Mouse (Mus musculus): ENCODE measurements around the gene Wipf1. TPM values are rescaled to one million over a fixed set of nuclear protein-coding genes. Genes with fewer than 3 reads are reported as not detected.

The Wipf1 gene
- polyA plus RNA-seq, 2 experiments: 20.1 to 25.7 TPM

GRCm38 (mm10) chr2:73522891-73523290 lies 6.6 kb downstream of the Wipf1 start:
- no peak for ATAC-seq (ENCODE audit: low FRiP score, low read depth)
- no peak for TF ChIP-seq POLR2A (IDR thresholded peaks at IDR 0.05; ENCODE audit: borderline replicate concordance, extremely low read depth, insufficient read depth, insufficient read length)
- H3K36me3 ChIP-seq (ENCODE audit: control insufficient read depth, insufficient read depth, low read length): no peaks in the 10 kb centered on the region
- no peak for DNase-seq (ENCODE audit: low spot score)
- H3K27ac ChIP-seq (replicated peaks; ENCODE audit: low read depth, low read length): no peak overlapping the region
- WGBS: 60% methylated on average over 8 of the region's 8 CpGs
- no peaks in the 10 kb centered on the region for H3K9me3 ChIP-seq (ENCODE audit: control insufficient read depth, low read length)
- peaks cover 43% of the 10 kb centered on the region for H3K4me1 ChIP-seq (ENCODE audit: control insufficient read depth, insufficient read depth, low read length)
- H3K27me3 ChIP-seq (ENCODE audit: control insufficient read depth, insufficient read depth, low read length): no peaks in the 10 kb centered on the region
- no peak overlapping the region for H3K4me2 ChIP-seq (replicated peaks; ENCODE audit: low read depth, low read length, severe bottlenecking)
- no peak overlapping the region for H3K9ac ChIP-seq (ENCODE audit: low read depth, low read length, severe bottlenecking)
- H3K4me3 ChIP-seq (replicated peaks; ENCODE audit: low read length): no peak overlapping the region

GRCm38 (mm10) chr2:73522336-73522735 lies 7.2 kb downstream of the Wipf1 start:
- Histone ChIP-seq H3K4me1 (ENCODE audit: control insufficient read depth, insufficient read depth, low read length) (peaks cover 38% of the 10 kb centered on the region), H3K9me3 (ENCODE audit: control insufficient read depth, low read length) (no peaks in the 10 kb centered on the region), H3K27me3 (ENCODE audit: control insufficient read depth, insufficient read depth, low read length) (no peaks in the 10 kb centered on the region), H3K36me3 (ENCODE audit: control insufficient read depth, insufficient read depth, low read length) (no peaks in the 10 kb centered on the region), H3K4me3 (replicated peaks; ENCODE audit: low read length) (no peak overlapping the region), H3K9ac (ENCODE audit: low read depth, low read length, severe bottlenecking) (no peak overlapping the region), H3K4me2 (replicated peaks; ENCODE audit: low read depth, low read length, severe bottlenecking) (no peak overlapping the region), H3K27ac (replicated peaks; ENCODE audit: low read depth, low read length) (no peak overlapping the region)
- no peak for TF ChIP-seq POLR2A (IDR thresholded peaks at IDR 0.05; ENCODE audit: borderline replicate concordance, extremely low read depth, insufficient read depth, insufficient read length)
- WGBS: 20% methylated on average over 6 of the region's 6 CpGs
- DNase-seq (ENCODE audit: low spot score): no peak
- no peak for ATAC-seq (ENCODE audit: low FRiP score, low read depth)

GRCm38 (mm10) chr2:73521737-73522136 lies 7.8 kb downstream of the Wipf1 start:
- Histone ChIP-seq H3K4me2 (replicated peaks; ENCODE audit: low read depth, low read length, severe bottlenecking) (no peak overlapping the region; the same call in 1 of the 2 replicates), H3K27ac (replicated peaks; ENCODE audit: low read depth, low read length) (no peak overlapping the region), H3K9ac (ENCODE audit: low read depth, low read length, severe bottlenecking) (no peak overlapping the region), H3K9me3 (ENCODE audit: control insufficient read depth, low read length) (no peaks in the 10 kb centered on the region), H3K27me3 (ENCODE audit: control insufficient read depth, insufficient read depth, low read length) (no peaks in the 10 kb centered on the region), H3K36me3 (ENCODE audit: control insufficient read depth, insufficient read depth, low read length) (no peaks in the 10 kb centered on the region), H3K4me3 (replicated peaks; ENCODE audit: low read length) (no peak overlapping the region), H3K4me1 (ENCODE audit: control insufficient read depth, insufficient read depth, low read length) (peaks cover 33% of the 10 kb centered on the region)
- 7% methylated on average over 5 of the region's 5 CpGs for WGBS
- TF ChIP-seq POLR2A (IDR thresholded peaks at IDR 0.05; ENCODE audit: borderline replicate concordance, extremely low read depth, insufficient read depth, insufficient read length): no peak
- ATAC-seq (ENCODE audit: low FRiP score, low read depth) (no peak), DNase-seq (ENCODE audit: low spot score) (no peak)

- ATAC-seq (ENCODE audit: low FRiP score, low read depth): no peak
- WGBS: 41% methylated on average over 5 of the region's 5 CpGs
- H3K27ac ChIP-seq (replicated peaks; ENCODE audit: low read depth, low read length): peak overlapping the region; percentile 43; the same call in 1 of the 2 replicates
- peaks cover 28% of the 10 kb centered on the region for H3K4me1 ChIP-seq (ENCODE audit: control insufficient read depth, insufficient read depth, low read length)
- no peaks in the 10 kb centered on the region for H3K36me3 ChIP-seq (ENCODE audit: control insufficient read depth, insufficient read depth, low read length)
- no peak overlapping the region for H3K4me3 ChIP-seq (replicated peaks; ENCODE audit: low read length)
- DNase-seq (ENCODE audit: low spot score): no peak
- no peak overlapping the region for H3K4me2 ChIP-seq (replicated peaks; ENCODE audit: low read depth, low read length, severe bottlenecking)
- no peak for TF ChIP-seq POLR2A (IDR thresholded peaks at IDR 0.05; ENCODE audit: borderline replicate concordance, extremely low read depth, insufficient read depth, insufficient read length)
- no peaks in the 10 kb centered on the region for H3K27me3 ChIP-seq (ENCODE audit: control insufficient read depth, insufficient read depth, low read length)
- H3K9me3 ChIP-seq (ENCODE audit: control insufficient read depth, low read length): no peaks in the 10 kb centered on the region
- H3K9ac ChIP-seq (ENCODE audit: low read depth, low read length, severe bottlenecking): no peak overlapping the region
These were observed 10.6 kb downstream of the Wipf1 start for GRCm38 (mm10) chr2:73518966-73519365.

GRCm38 (mm10) chr2:73518311-73518710 lies 11.2 kb downstream of the Wipf1 start:
- Histone ChIP-seq H3K9ac (ENCODE audit: low read depth, low read length, severe bottlenecking) (no peak overlapping the region), H3K4me1 (ENCODE audit: control insufficient read depth, insufficient read depth, low read length) (peaks cover 32% of the 10 kb centered on the region), H3K27ac (replicated peaks; ENCODE audit: low read depth, low read length) (no peak overlapping the region), H3K36me3 (ENCODE audit: control insufficient read depth, insufficient read depth, low read length) (no peaks in the 10 kb centered on the region), H3K27me3 (ENCODE audit: control insufficient read depth, insufficient read depth, low read length) (no peaks in the 10 kb centered on the region), H3K9me3 (ENCODE audit: control insufficient read depth, low read length) (no peaks in the 10 kb centered on the region), H3K4me3 (replicated peaks; ENCODE audit: low read length) (no peak overlapping the region), H3K4me2 (replicated peaks; ENCODE audit: low read depth, low read length, severe bottlenecking) (no peak overlapping the region)
- TF ChIP-seq POLR2A (IDR thresholded peaks at IDR 0.05; ENCODE audit: borderline replicate concordance, extremely low read depth, insufficient read depth, insufficient read length): no peak
- ATAC-seq (ENCODE audit: low FRiP score, low read depth) (no peak), DNase-seq (ENCODE audit: low spot score) (no peak)
- WGBS: 91% methylated on average over 2 of the region's 2 CpGs

- Histone ChIP-seq H3K27ac (replicated peaks; ENCODE audit: low read depth, low read length) (no peak overlapping the region), H3K4me2 (replicated peaks; ENCODE audit: low read depth, low read length, severe bottlenecking) (no peak overlapping the region), H3K4me3 (replicated peaks; ENCODE audit: low read length) (no peak overlapping the region), H3K9me3 (ENCODE audit: control insufficient read depth, low read length) (no peaks in the 10 kb centered on the region), H3K4me1 (ENCODE audit: control insufficient read depth, insufficient read depth, low read length) (peaks cover 19% of the 10 kb centered on the region), H3K9ac (ENCODE audit: low read depth, low read length, severe bottlenecking) (no peak overlapping the region), H3K27me3 (ENCODE audit: control insufficient read depth, insufficient read depth, low read length) (no peaks in the 10 kb centered on the region), H3K36me3 (ENCODE audit: control insufficient read depth, insufficient read depth, low read length) (no peaks in the 10 kb centered on the region; the same call in 1 of the 2 replicates)
- DNase-seq (ENCODE audit: low spot score): no peak
- whole genome bisulfite sequencing: 88% methylated on average over 6 of the region's 6 CpGs
- ATAC-seq (ENCODE audit: low FRiP score, low read depth): no peak
- TF ChIP-seq POLR2A (IDR thresholded peaks at IDR 0.05; ENCODE audit: borderline replicate concordance, extremely low read depth, insufficient read depth, insufficient read length): no peak
These were observed 15.4 kb downstream of the Wipf1 start for GRCm38 (mm10) chr2:73514178-73514577.

Data from limb, embryonic 14.5 days (tissue).